Mouse (Mus musculus) cortical plate, adult 2 months (tissue): ENCODE measurements around the gene Plekhf1.

Experiments
- CTCF ChIP-seq: fragments of 200-500 bp; IDR thresholded peaks from 2 replicates; pipeline ENCODE4 v1.5.1; 2011; ENCODE audit warnings: mild to moderate bottlenecking, control low read depth, low read length; ENCODE audit not compliant: insufficient read depth; ENCODE audit errors: extremely low read depth
- POLR2A ChIP-seq: fragments of 200-500 bp; IDR thresholded peaks from 2 replicates; pipeline ENCODE4 v1.6.1; 2011; ENCODE audit warnings: mild to moderate bottlenecking, low read length, control low read depth; ENCODE audit not compliant: insufficient read depth; ENCODE audit errors: extremely low read depth

DNA sequence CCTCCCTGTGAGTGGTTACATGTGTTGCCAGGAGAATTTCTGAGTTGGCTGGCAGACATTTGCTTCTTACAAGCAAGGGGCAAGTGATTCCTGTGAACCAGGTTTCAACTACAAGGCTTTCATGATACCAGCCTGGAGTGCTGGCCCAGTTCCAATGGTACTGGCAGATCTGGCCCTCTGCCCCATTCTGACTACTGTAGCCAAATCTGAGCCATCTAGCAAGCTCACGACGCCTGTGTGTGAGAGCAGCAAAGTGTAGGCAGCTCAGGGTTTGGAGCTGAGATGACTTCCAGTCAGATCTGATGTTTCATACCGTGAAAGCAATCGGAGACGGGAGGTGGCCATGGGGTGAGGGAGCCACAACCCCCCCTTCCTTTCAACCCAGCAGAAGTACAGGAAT is 34.6 kb upstream of the Plekhf1 start:
- TF ChIP-seq POLR2A (no peak), CTCF (no peak)
